Mouse (Mus musculus): ENCODE measurements around the gene Klhl10.

GRCm38 (mm10) chr11:100465229-100465792, 23.6 kb downstream of the Klhl10 start:
- no peak for TF ChIP-seq POLR2A (IDR thresholded peaks at IDR 0.05; ENCODE audit: insufficient read length, low read depth)
- TF ChIP-seq TCF3 (IDR thresholded peaks at IDR 0.05; ENCODE audit: insufficient read length, low read depth) = no peak
- no peak for TF ChIP-seq USF1 (IDR thresholded peaks at IDR 0.05; ENCODE audit: low read depth)
